Mouse (Mus musculus) forebrain, embryonic 16.5 days (tissue): ENCODE results near the gene Naaa. TPM values are rescaled to one million over a fixed set of nuclear protein-coding genes. Genes with fewer than 3 reads are reported as not detected.
A peak's percentile ranks its signal among the peaks of the same experiment; 100 is the strongest.

ENCODE experiments used
- ATAC-seq: fragments of 200-750 bp; cut with Nextera tagmentation; 2 replicates; pipeline ENCODE4 v1.8.0; 2017; ENCODE audit warnings: mild to moderate bottlenecking, moderate library complexity
- H3K27ac ChIP-seq: fragments of 300-500 bp; sonication (generic); 2 replicates; pipeline ENCODE4 v1.5.1; 2014; ENCODE audit warnings: low read length, control low read depth
- H3K27me3 ChIP-seq: fragments of 300-500 bp; sonication (generic); replicated peaks from 2 replicates; pipeline ENCODE4 v1.6.1; 2014; ENCODE audit warnings: low read length; ENCODE audit not compliant: control insufficient read depth, insufficient read depth
- H3K36me3 ChIP-seq: fragments of 300-500 bp; sonication (generic); 2 replicates; pipeline ENCODE4 v1.6.1; 2014; ENCODE audit not compliant: control insufficient read depth, insufficient read depth
- H3K4me1 ChIP-seq: fragments of 300-500 bp; sonication (generic); replicated peaks from 2 replicates; pipeline ENCODE4 v1.6.1; 2014; ENCODE audit warnings: low read length; ENCODE audit not compliant: control insufficient read depth, insufficient read depth
- H3K4me2 ChIP-seq: fragments of 300-500 bp; sonication (generic); 2 replicates; pipeline ENCODE4 v1.6.1; 2014; ENCODE audit warnings: mild to moderate bottlenecking, low read length, control low read depth
- H3K4me3 ChIP-seq: fragments of 300-500 bp; sonication (generic); replicated peaks from 2 replicates; pipeline ENCODE4 v1.5.1; 2014; ENCODE audit warnings: mild to moderate bottlenecking, low read length, control low read depth
- H3K9ac ChIP-seq: fragments of 300-500 bp; sonication (generic); replicated peaks from 2 replicates; pipeline ENCODE4 v1.6.1; 2014; ENCODE audit warnings: low read depth, low read length, control low read depth
- H3K9me3 ChIP-seq: fragments of 300-500 bp; sonication (generic); 2 replicates; pipeline ENCODE4 v1.6.1; 2016; ENCODE audit warnings: low read length; ENCODE audit not compliant: control insufficient read depth
- WGBS: fragments of 180-500 bp; shearing (Covaris S2); extraction: QIAGEN DNeasy Blood & Tissue Kit; methylation state at CpG from one replicate; pipeline ENCODE4 v1.1.7; 2014; 5-methylcytosine and 5-hydroxymethylcytosine counted together
- polyA plus RNA-seq: library from polyadenylated mRNA; unstranded; fragments of >200 nt; fragmentation: Nextera tagmentation; extraction: Ambion mirVana; gene quantifications from 2 replicates; pipeline ENCODE4 v1.2.1, GENCODE M21; 2015

Naaa gene
- polyA plus RNA-seq, 1 experiment from 2014 or later, result 8.7 TPM

DNA sequence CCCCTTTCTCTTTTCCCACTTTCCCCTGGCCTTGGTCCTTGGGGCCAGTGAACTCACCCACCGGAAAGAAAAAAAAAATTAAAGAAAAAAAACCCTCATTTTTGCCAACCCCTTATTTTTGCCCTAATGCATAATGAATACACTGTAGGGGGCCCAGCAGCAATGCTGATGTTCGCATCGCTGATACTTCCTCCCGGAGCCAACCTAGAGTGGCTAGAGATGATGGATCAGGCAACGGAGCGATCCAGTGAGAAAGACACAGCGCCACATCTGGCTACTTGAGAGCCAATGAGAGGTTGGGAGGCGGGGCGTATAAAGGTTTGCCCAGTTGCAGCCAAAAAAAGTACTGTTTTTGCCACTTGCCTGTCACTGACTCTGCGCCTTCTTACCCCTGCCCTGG is 49.2 kb downstream of the Naaa start:
- Histone ChIP-seq H3K9me3 (no peaks in the 10 kb centered on the region), H3K4me2 (no peak overlapping the region), H3K9ac (no peak overlapping the region), H3K27me3 (no peaks in the 10 kb centered on the region), H3K27ac (no peak overlapping the region), H3K4me1 (no peaks in the 10 kb centered on the region), H3K4me3 (no peak overlapping the region), H3K36me3 (no peaks in the 10 kb centered on the region)
- ATAC-seq, result no peak
- 26% methylated on average over 10 of the region's 10 CpGs for WGBS

GRCm38 (mm10) chr5:92227782-92228181 is 50.2 kb downstream of the Naaa start:
- H3K27ac ChIP-seq, result no peak overlapping the region
- 89% methylated on average over 7 of the region's 7 CpGs for WGBS
- H3K36me3 ChIP-seq, result no peaks in the 10 kb centered on the region
- H3K9me3 ChIP-seq, result no peaks in the 10 kb centered on the region
- no peak overlapping the region for H3K9ac ChIP-seq
- no peaks in the 10 kb centered on the region for H3K4me1 ChIP-seq
- no peak overlapping the region for H3K4me3 ChIP-seq
- ATAC-seq, result no peak
- no peak overlapping the region for H3K4me2 ChIP-seq
- H3K27me3 ChIP-seq, result no peaks in the 10 kb centered on the region

DNA sequence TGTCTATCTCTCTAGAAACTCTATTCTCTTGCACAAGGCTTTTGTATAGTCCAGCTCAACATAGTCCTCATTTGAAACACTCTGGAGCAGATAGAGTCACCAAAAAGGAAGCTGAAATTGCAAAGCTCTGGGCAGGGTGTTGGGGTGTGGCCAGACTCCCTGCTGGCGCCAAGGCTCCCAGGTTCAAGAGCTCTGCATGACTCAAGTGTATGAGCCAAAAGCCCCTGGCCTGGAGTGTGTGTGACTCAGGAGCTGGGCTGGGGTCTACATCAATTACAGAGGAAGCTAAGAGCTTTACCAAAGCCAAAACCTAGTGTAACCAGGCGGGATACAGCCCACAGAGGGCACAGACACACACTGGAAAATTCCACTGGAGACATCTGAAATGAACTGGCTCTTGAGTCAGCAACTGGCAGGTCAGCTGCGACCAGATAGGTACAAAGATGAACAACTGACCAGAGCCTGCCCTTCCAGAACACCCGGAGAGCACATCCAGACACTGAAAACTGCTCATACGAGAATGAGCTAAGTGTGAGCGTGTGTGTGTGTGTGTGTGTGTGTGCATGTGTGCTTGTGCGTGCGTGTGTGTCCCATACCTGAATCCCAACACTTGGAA is 57.6 kb downstream of the Naaa start:
- no peak overlapping the region for H3K9ac ChIP-seq
- WGBS, result 91% methylated on average over 8 of the region's 8 CpGs
- H3K9me3 ChIP-seq, result no peaks in the 10 kb centered on the region
- H3K27me3 ChIP-seq, result no peaks in the 10 kb centered on the region
- no peak overlapping the region for H3K4me2 ChIP-seq
- H3K4me1 ChIP-seq, result no peaks in the 10 kb centered on the region
- H3K36me3 ChIP-seq, result no peaks in the 10 kb centered on the region
- ATAC-seq, result no peak
- H3K27ac ChIP-seq, result no peak overlapping the region
- H3K4me3 ChIP-seq, result no peak overlapping the region

- H3K36me3 ChIP-seq, result no peaks in the 10 kb centered on the region
- WGBS, result 62% methylated on average over 6 of the region's 6 CpGs
- H3K4me2 ChIP-seq, result no peak overlapping the region
- ATAC-seq, result no peak
- no peaks in the 10 kb centered on the region for H3K4me1 ChIP-seq
- no peak overlapping the region for H3K27ac ChIP-seq
- H3K9me3 ChIP-seq, result no peaks in the 10 kb centered on the region
- no peak overlapping the region for H3K9ac ChIP-seq
- H3K4me3 ChIP-seq, result no peak overlapping the region
- H3K27me3 ChIP-seq, result no peaks in the 10 kb centered on the region
Observed at GRCm38 (mm10) chr5:92219826-92220225, 58.1 kb downstream of the Naaa start.

DNA sequence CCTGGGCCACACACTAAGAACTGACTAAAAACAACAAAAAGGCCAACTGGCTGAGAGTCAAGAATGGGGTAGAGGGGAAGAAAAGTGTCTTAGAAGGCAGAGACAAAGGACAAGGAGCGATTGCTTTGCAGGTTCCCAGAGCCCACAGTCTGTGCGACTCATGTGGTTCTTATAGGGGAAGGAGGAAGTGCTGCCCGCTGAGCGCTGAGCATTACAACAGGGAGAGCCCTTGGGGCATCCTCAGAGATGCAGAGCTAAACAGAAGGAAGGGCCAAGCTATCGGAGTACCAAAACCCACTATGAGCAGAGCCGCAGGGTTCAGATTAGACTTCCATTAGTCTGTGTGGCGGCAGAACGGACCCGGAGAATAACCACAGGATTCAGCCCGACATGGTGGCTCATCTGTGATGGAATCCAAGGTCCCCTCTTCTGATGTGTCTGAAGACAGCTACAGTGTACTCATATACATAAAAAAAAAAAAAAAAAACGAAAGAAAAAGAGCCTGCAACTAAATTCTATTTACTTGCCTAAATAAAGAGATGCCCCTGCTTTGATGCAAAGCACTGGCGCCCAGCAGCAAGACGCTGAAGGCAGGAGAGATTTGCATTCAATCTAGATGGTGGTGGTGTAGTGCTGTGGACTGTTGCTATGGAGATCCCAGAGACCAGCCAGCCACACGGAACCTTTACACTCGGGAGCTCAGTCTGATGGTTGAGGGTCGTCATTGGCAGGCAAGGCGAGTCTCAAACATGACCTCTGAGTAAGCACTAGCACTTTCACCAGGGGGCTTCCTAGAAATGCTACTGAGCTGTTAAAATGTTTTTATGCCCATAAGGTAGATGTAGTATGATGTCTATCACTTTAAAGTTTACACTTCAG is 58.8 kb downstream of the Naaa start:
- no peak overlapping the region for H3K4me2 ChIP-seq
- no peak overlapping the region for H3K27ac ChIP-seq
- 35% methylated on average over 17 of the region's 17 CpGs for WGBS
- no peaks in the 10 kb centered on the region for H3K4me1 ChIP-seq
- no peaks in the 10 kb centered on the region for H3K9me3 ChIP-seq
- no peak overlapping the region for H3K9ac ChIP-seq
- no peaks in the 10 kb centered on the region for H3K36me3 ChIP-seq
- H3K4me3 ChIP-seq, result no peak overlapping the region
- ATAC-seq, result peak; percentile 83
- no peaks in the 10 kb centered on the region for H3K27me3 ChIP-seq

DNA sequence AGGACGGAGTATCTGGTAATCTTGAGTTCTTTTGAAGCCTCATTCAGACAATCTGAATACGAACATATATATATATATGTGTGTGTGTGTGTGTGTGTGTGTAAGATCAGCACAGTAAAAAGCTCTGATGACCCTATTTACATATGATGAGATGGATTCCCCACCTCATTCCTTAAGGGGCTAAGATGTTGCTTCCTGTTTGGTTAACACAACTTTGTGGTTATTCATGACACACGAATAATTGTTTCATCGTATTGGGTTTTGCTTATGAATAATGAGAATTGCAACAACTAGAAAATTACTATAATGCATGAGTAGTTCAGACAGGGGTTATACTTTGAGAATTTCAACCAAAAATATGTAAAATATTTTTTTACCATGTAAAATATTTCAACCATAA is 62.7 kb downstream of the Naaa start, which contains the start of gene U90926:
Gene U90926, minus strand, starts transcription at position 101 of the 400 bp plus-strand sequence.
- Histone ChIP-seq H3K9me3 (no peaks in the 10 kb centered on the region), H3K4me1 (no peaks in the 10 kb centered on the region), H3K4me3 (no peak within 1 kb of the TSS), H3K27ac (no peak within 1 kb of the TSS), H3K36me3 (no peaks in the 10 kb centered on the region), H3K27me3 (no peaks in the 10 kb centered on the region), H3K4me2 (no peak within 1 kb of the TSS), H3K9ac (no peak within 1 kb of the TSS)
- WGBS, result 91% methylated on average over 4 of the region's 4 CpGs
- no peak for ATAC-seq

DNA sequence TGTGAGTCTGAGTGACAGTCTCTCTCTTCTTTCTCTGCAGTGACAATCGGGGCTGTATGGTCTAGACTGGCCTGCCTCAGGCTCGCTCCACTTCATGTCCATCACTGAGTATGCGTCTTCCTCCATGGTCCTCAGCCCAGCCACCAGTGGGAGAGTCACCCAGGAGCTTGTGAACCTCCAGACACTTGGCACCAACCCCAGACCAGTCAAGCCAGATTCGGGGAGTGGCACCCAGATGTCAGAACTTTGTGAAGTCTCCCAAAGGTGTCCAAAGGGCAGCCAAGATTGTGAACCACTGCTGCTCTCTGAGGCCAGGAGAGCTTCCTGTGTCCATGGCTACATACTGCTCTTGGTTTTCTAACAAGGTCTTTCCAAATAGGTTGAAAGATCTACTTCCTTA is 65.7 kb downstream of the Naaa start:
- no peaks in the 10 kb centered on the region for H3K36me3 ChIP-seq
- H3K4me3 ChIP-seq, result no peak overlapping the region
- H3K9me3 ChIP-seq, result no peaks in the 10 kb centered on the region
- WGBS, result 92% methylated on average over 4 of the region's 4 CpGs
- no peaks in the 10 kb centered on the region for H3K4me1 ChIP-seq
- H3K4me2 ChIP-seq, result no peak overlapping the region
- no peak overlapping the region for H3K9ac ChIP-seq
- ATAC-seq, result no peak
- no peaks in the 10 kb centered on the region for H3K27me3 ChIP-seq
- no peak overlapping the region for H3K27ac ChIP-seq

GRCm38 (mm10) chr5:92210205-92210604 is 67.8 kb downstream of the Naaa start:
- Histone ChIP-seq H3K27me3 (no peaks in the 10 kb centered on the region), H3K36me3 (no peaks in the 10 kb centered on the region), H3K4me3 (no peak overlapping the region), H3K9ac (no peak overlapping the region), H3K4me1 (no peaks in the 10 kb centered on the region), H3K4me2 (no peak overlapping the region), H3K27ac (no peak overlapping the region), H3K9me3 (no peaks in the 10 kb centered on the region)
- WGBS, result 79% methylated on average over 8 of the region's 8 CpGs
- no peak for ATAC-seq
